Mouse (Mus musculus) common myeloid progenitor, adult 5-6 weeks (primary cell): ENCODE data around the gene Tmem218. TPM values are rescaled to one million over a fixed set of nuclear protein-coding genes. Genes with fewer than 3 reads are reported as not detected.

Experiments
- total RNA-seq: library from RNA; stranded (forward); fragments of 200-1000, 187-1606 nt; gene quantifications from 2 replicates; pipeline ENCODE4 v1.2.3, GENCODE M21; 2017

The Tmem218 gene
- total RNA-seq, 1 experiment from 2014 or later = 4.0 TPM

Other genes with a start within 250 kb of the Tmem218 start
- not detected in 2 replicates for gene Pknox2, start 60.8 kb upstream of the Tmem218 start, total RNA-seq
- 0.46 TPM in 1 of 2 replicates, not detected in the other for gene Slc37a2, start 47.5 kb downstream of the Tmem218 start, total RNA-seq
- 18.6 and 24.2 TPM in 2 replicates for gene Ccdc15, start 140.2 kb downstream of the Tmem218 start, total RNA-seq
- gene Hepacam, start 159.1 kb downstream of the Tmem218 start, total RNA-seq = not detected in 2 replicates
- 1.3 and 1.4 TPM in 2 replicates for gene Robo4, start 193.7 kb downstream of the Tmem218 start, total RNA-seq
- gene Robo3, start 225.0 kb downstream of the Tmem218 start, total RNA-seq = 3.8 and 4.1 TPM in 2 replicates